ENCODE assay signal across 7 mouse cellular contexts in genomic region chr7:29768090-29768900, GRCm38 (mm10). TPM values are rescaled to one million over a fixed set of nuclear protein-coding genes. Genes with fewer than 3 reads are reported as not detected.
A peak's percentile ranks its signal among the peaks of the same experiment; 100 is the strongest.
DNase-seq lines count a peak whose midpoint lies in the region; ATAC-seq lines count a peak whose summit lies in the region.

Gene Zfp84 (plus strand): TSS chr7:29768552.

- DNase-seq in adrenal gland, adult (ENCODE audit: inconsistent age in 2 of 2, low spot score in 1 of 2), result peak; percentile 91 to 98
- DNase-seq in embryo, embryonic 10.5 days (ENCODE audit: low spot score), result peak; percentile 98
- peak; percentile 81 for DNase-seq in gastrocnemius, postnatal 14 days
- DNase-seq in left cerebral cortex, postnatal 10 days (ENCODE audit: extremely low spot score in 1 of 2, low spot score in 2 of 2), result peak; percentile 88 to 93
- peak; percentile 87 for DNase-seq in right cerebral cortex, postnatal 25 days

- peak; percentile 93 for ATAC-seq in inflammation-experienced regulatory T-cells, adult 6 months
- peak; percentile 94 for ATAC-seq in megakaryocyte-erythroid progenitor cell, adult 5-6 weeks (replicated peaks; ENCODE audit: low FRiP score, low TSS enrichment, poor library complexity, severe bottlenecking)

- intact Hi-C loops in gastrocnemius, postnatal 14 days (cut with DNase I; ENCODE audit: low total_unique reads), result no loop called here
- intact Hi-C loops in left cerebral cortex, postnatal 10 days (cut with DNase I), result no loop called here

RNA-seq across cellular contexts. Expression of gene Zfp84, which starts in this region (rescaled TPM):
- total RNA-seq in gastrocnemius, postnatal 14 days (2021), result 1 to 10 TPM; 8.3 to 8.5 TPM
- 10 to 100 TPM; 14.0 to 17.9 (median 14.8) TPM for polyA plus RNA-seq in inflammation-experienced regulatory T-cells, adult 6 months (2017; shearing (Covaris generic))
- 10 to 100 TPM; 15.0 to 16.6 TPM for total RNA-seq in left cerebral cortex, postnatal 10 days (2021)
- 14.6 and 16.4 TPM in 2 replicates for total RNA-seq in megakaryocyte-erythroid progenitor cell, adult 5-6 weeks (2014; fragmentation: Nextera tagmentation)
- total RNA-seq in megakaryocyte-erythroid progenitor cell, adult 5-6 weeks (2017), result 17.8 and 19.6 TPM in 2 replicates

Comparison
In these comparisons a context has a peak if more than half of its experiments do, and no peak if none do; other contexts are left out.
1. Peak in every context shown above with its lines: DNase-seq and ATAC-seq.